ENCODE assay signal across 9 mouse cellular contexts in the genomic region with DNA sequence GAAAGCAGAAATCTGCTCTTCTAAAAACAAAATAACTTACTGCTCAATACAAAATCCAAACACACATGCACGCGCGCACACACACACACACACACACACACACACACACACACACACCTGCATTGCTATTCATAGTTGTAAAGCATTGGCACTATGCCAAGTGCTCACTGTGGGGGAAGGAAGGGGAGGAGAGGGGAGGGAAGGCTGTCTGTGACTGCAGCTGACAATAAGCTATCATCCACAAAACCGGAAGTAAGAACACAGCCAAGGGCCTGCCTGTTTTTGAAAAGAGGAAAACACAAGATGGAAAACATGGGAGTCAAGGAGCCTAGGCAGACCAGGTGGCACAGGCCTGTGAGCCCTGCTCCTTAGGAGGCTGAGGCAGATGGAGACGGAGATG. TPM values are rescaled to one million over a fixed set of nuclear protein-coding genes. Genes with fewer than 3 reads are reported as not detected.
DNase-seq lines count a peak whose midpoint lies in the region; ATAC-seq and TF ChIP-seq lines count a peak whose summit lies in the region.
"Had no signal": no experiment of that assay in that cellular context is flagged by ENCODE, and none has a peak within 500 bp of the region (broad histone marks: within the 10 kb centered on the region; RNA-seq: fewer than 3 reads in every experiment).

No protein-coding gene starts in this region.

- ATAC-seq in intestine, postnatal 0 days: peak; percentile 70
- peak; percentile 58 for ATAC-seq in megakaryocyte progenitor cell, adult 5-6 weeks (replicated peaks; ENCODE audit: poor library complexity)

- DNase-seq in adrenal gland, postnatal 14 days: peak; percentile 66
- no peak for DNase-seq in adrenal gland, adult 8-10 months
- DNase-seq in MEL (ENCODE audit: low read depth, low spot score): peak; percentile 82
- DNase-seq in heart, adult 8-10 months (ENCODE audit: low spot score): peak; percentile 75
- DNase-seq in thymus, postnatal 14 days: peak; percentile 93
- DNase-seq in embryo, embryonic 10 days (ENCODE audit: low spot score): no peak

- H3K4me1 ChIP-seq in MEL (ENCODE audit: control insufficient read depth in 1 of 2, insufficient read depth in 2 of 2, low read length in 2 of 2): peaks cover 2 to 7% of the 10 kb centered on the region in 2 experiments; a peak in 3 of 4 replicates
- H3K4me1 ChIP-seq in intestine, postnatal 0 days (replicated peaks; ENCODE audit: control insufficient read depth, insufficient read depth, low read length): 0 out of 2 replicates have a peak, but pooled peaks cover 2% of the 10 kb centered on the region

- no peak overlapping the region for H3K4me3 ChIP-seq in MEL (ENCODE audit: control insufficient read depth in 1 of 2, insufficient read depth in 1 of 2, low read depth in 2 of 2, low read length in 2 of 2)
- no peak overlapping the region for H3K4me3 ChIP-seq in intestine, postnatal 0 days (ENCODE audit: low read depth, low read length)
- H3K4me3 ChIP-seq: erythroblast, embryonic 14.5 days had no signal

- no peak for TF ChIP-seq CTCF in MEL (IDR thresholded peaks at IDR 0.05 in 2 of 3, conservative IDR thresholded peaks at IDR 0.05 in 1 of 3; ENCODE audit: control insufficient read depth in 1 of 3, insufficient read depth in 1 of 3, low read depth in 2 of 3, low read length in 3 of 3, poor library complexity in 1 of 3, severe bottlenecking in 1 of 3)
- no peak for TF ChIP-seq CTCF in intestine, postnatal 0 days (IDR thresholded peaks at IDR 0.05; ENCODE audit: low read depth)

- no peaks in the 10 kb centered on the region for H3K27me3 ChIP-seq in MEL (ENCODE audit: control insufficient read depth in 1 of 2, insufficient read depth in 2 of 2, low read length in 2 of 2)
- H3K27me3 ChIP-seq in intestine, postnatal 0 days (replicated peaks; ENCODE audit: control insufficient read depth, insufficient read depth, low read length): no peaks in the 10 kb centered on the region

- peak; percentile 36; a peak in 3 of 4 replicates for TF ChIP-seq EP300 in MEL (IDR thresholded peaks at IDR 0.05; ENCODE audit: low read depth in 1 of 2, low read length in 2 of 2)

- no peaks in the 10 kb centered on the region for H3K79me2 ChIP-seq in MEL (ENCODE audit: control insufficient read depth, insufficient read depth, low read length, poor library complexity)

- TF ChIP-seq POLR2A in MEL (IDR thresholded peaks at IDR 0.05; ENCODE audit: control insufficient read depth in 1 of 2, insufficient read depth in 1 of 2, low read depth in 1 of 2, low read length in 2 of 2, poor library complexity in 1 of 2): no peak

- WGBS in intestine, postnatal 0 days: 20% methylated on average over 5 of the region's 5 CpGs

- H3K36me3 ChIP-seq in MEL (ENCODE audit: control insufficient read depth in 1 of 2, insufficient read depth in 2 of 2, low read length in 2 of 2): peaks cover 0 to 4% of the 10 kb centered on the region in 2 experiments; a peak in 2 of 4 replicates
- no peaks in the 10 kb centered on the region for H3K36me3 ChIP-seq in intestine, postnatal 0 days (ENCODE audit: control insufficient read depth, insufficient read depth)

- no peak overlapping the region for H3K27ac ChIP-seq in MEL (ENCODE audit: control insufficient read depth, low read depth, low read length)
- H3K27ac ChIP-seq in intestine, postnatal 0 days (ENCODE audit: low read depth, low read length): no peak overlapping the region

- no peaks in the 10 kb centered on the region for H3K9me3 ChIP-seq in MEL (replicated peaks; ENCODE audit: insufficient read depth, low read length)
- H3K9me3 ChIP-seq in intestine, postnatal 0 days (ENCODE audit: control insufficient read depth): no peaks in the 10 kb centered on the region

- H3K9ac ChIP-seq in MEL (ENCODE audit: control insufficient read depth, low read depth, low read length, poor library complexity, severe bottlenecking): peak overlapping the region; percentile 31
- H3K9ac ChIP-seq in intestine, postnatal 0 days (ENCODE audit: low read depth, low read length): no peak overlapping the region

- no peak for TF ChIP-seq RAD21 in MEL (IDR thresholded peaks at IDR 0.05; ENCODE audit: low read depth, low read length)

- H3K4me2 ChIP-seq in intestine, postnatal 0 days (replicated peaks; ENCODE audit: low read depth): no peak overlapping the region

TF ChIP-seq in MEL, 35 proteins besides CTCF, POLR2A, EP300 and RAD21:
- TF ChIP-seq MAFK (IDR thresholded peaks at IDR 0.05; ENCODE audit: borderline replicate concordance, low read depth, low read length) (no peak), NRF1 (IDR thresholded peaks at IDR 0.05; ENCODE audit: insufficient read depth, low read depth, low read length, poor library complexity, severe bottlenecking) (no peak), RCOR1 (IDR thresholded peaks at IDR 0.05; ENCODE audit: low read depth, low read length) (peak; percentile 24; the same call in 1 of the 2 replicates), GABPA (IDR thresholded peaks at IDR 0.05; ENCODE audit: low read depth, low read length) (no peak), MEF2A (IDR thresholded peaks at IDR 0.05; ENCODE audit: extremely low read depth, insufficient replicate concordance, low read depth, low read length, poor library complexity, severe bottlenecking) (no peak), ZKSCAN1 (IDR thresholded peaks at IDR 0.05; ENCODE audit: low read depth, low read length) (no peak), USF2 (IDR thresholded peaks at IDR 0.05; ENCODE audit: borderline replicate concordance in 1 of 2, insufficient read depth in 1 of 2, low read depth in 1 of 2, low read length in 2 of 2) (no peak), JUND (IDR thresholded peaks at IDR 0.05; ENCODE audit: low read depth, low read length) (no peak), ZNF384 (IDR thresholded peaks at IDR 0.05; ENCODE audit: low read depth, low read length) (no peak), ETS1 (IDR thresholded peaks at IDR 0.05; ENCODE audit: low read depth, low read length) (peak; percentile 78), ELF1 (IDR thresholded peaks at IDR 0.05; ENCODE audit: low read depth, low read length) (peak; percentile 84), SIN3A (IDR thresholded peaks at IDR 0.05; ENCODE audit: low read length) (peak; percentile 51; the same call in 1 of the 2 replicates), E2F4 (IDR thresholded peaks at IDR 0.05; ENCODE audit: borderline replicate concordance, low read depth, low read length) (no peak), MAZ (IDR thresholded peaks at IDR 0.05; ENCODE audit: low read depth, low read length) (0 out of 2 replicates have a peak, but pooled peaks have one; percentile 69), UBTF (IDR thresholded peaks at IDR 0.05; ENCODE audit: borderline replicate concordance, insufficient read depth, low read depth, low read length) (no peak), TAL1 (IDR thresholded peaks at IDR 0.05; ENCODE audit: low read length) (no peak), USF1 (IDR thresholded peaks at IDR 0.05; ENCODE audit: low read depth, low read length) (no peak), CHD1 (IDR thresholded peaks at IDR 0.05; ENCODE audit: low read depth, low read length) (no peak), POLR2AphosphoS5 (IDR thresholded peaks at IDR 0.05; ENCODE audit: borderline replicate concordance, low read depth, low read length) (no peak), ZC3H11A (IDR thresholded peaks at IDR 0.05; ENCODE audit: low read depth, low read length) (no peak), NELFE (IDR thresholded peaks at IDR 0.05; ENCODE audit: low read depth, low read length) (no peak), MXI1 (IDR thresholded peaks at IDR 0.05; ENCODE audit: low read depth, low read length) (no peak), SMC3 (IDR thresholded peaks at IDR 0.05; ENCODE audit: low read depth, low read length) (no peak), TCF12 (IDR thresholded peaks at IDR 0.05; ENCODE audit: low read depth, low read length) (peak; percentile 38; the same call in 1 of the 2 replicates)

RNA-seq across cellular contexts. Expression of a gene that starts 42.6 kb away (rescaled TPM):
- total RNA-seq in adrenal gland, postnatal 14 days (2021): 94.1 and 104 TPM in 2 replicates
- total RNA-seq in adrenal gland, adult 8-10 months (2022): 100 to 1,000 TPM; 165 to 259 (median 182) TPM
- 9.0 and 10.6 TPM in 2 replicates for total RNA-seq in MEL (2012; rRNA removed)
- 10 to 100 TPM in 1 of 2 experiments, not detected in 1; 19.1 TPM for polyA plus RNA-seq in MEL (2012; ENCODE audit: insufficient read depth in 1 of 2, insufficient read length in 2 of 2, low read depth in 1 of 2, low replicate concordance in 2 of 2, missing spikeins in 1 of 2)
- 10 to 100 TPM; 79.2 to 89.7 (median 83.6) TPM for total RNA-seq in heart, adult 8-10 months (2022)
- 20.9 and 21.1 TPM in 2 replicates for polyA plus RNA-seq in intestine, postnatal 0 days (2015; fragmentation: Nextera tagmentation; extraction: Ambion mirVana)
- 0.73 and 0.99 TPM in 2 replicates for total RNA-seq in megakaryocyte progenitor cell, adult 5-6 weeks (2015)
- total RNA-seq in megakaryocyte progenitor cell, adult 5-6 weeks (2017): 0.68 and 1.4 TPM in 2 replicates

Comparison
In these comparisons a context has a peak if more than half of its experiments do, and no peak if none do; other contexts are left out.
1. DNase-seq: peak in adrenal gland, postnatal 14 days (single experiment), MEL (single experiment), heart, adult 8-10 months (single experiment) and thymus, postnatal 14 days (single experiment); none in adrenal gland, adult 8-10 months (single experiment) and embryo, embryonic 10 days (single experiment).